Mouse (Mus musculus) heart, postnatal 0 days (tissue): ENCODE results near the gene Olfr870.

Experiments
- CTCF ChIP-seq: IDR thresholded peaks from 2 replicates; pipeline ENCODE4 v1.5.1; 2016; ENCODE audit warnings: antibody characterized with exemption, control low read depth, low read depth
- EP300 ChIP-seq: IDR thresholded peaks from 2 replicates; pipeline ENCODE4 v1.6.1; 2016; ENCODE audit warnings: antibody characterized with exemption, low read depth

- no peak for TF ChIP-seq CTCF
- no peak for TF ChIP-seq EP300
These were observed at the start of gene Olfr870 for GRCm38 (mm10) chr9:20173957-20174356.
